Mouse (Mus musculus): ENCODE results near the gene Srrm2. TPM values are rescaled to one million over a fixed set of nuclear protein-coding genes. Genes with fewer than 3 reads are reported as not detected.

The Srrm2 gene
- total RNA-seq (2017), result 281 and 303 TPM in 2 replicates

DNA sequence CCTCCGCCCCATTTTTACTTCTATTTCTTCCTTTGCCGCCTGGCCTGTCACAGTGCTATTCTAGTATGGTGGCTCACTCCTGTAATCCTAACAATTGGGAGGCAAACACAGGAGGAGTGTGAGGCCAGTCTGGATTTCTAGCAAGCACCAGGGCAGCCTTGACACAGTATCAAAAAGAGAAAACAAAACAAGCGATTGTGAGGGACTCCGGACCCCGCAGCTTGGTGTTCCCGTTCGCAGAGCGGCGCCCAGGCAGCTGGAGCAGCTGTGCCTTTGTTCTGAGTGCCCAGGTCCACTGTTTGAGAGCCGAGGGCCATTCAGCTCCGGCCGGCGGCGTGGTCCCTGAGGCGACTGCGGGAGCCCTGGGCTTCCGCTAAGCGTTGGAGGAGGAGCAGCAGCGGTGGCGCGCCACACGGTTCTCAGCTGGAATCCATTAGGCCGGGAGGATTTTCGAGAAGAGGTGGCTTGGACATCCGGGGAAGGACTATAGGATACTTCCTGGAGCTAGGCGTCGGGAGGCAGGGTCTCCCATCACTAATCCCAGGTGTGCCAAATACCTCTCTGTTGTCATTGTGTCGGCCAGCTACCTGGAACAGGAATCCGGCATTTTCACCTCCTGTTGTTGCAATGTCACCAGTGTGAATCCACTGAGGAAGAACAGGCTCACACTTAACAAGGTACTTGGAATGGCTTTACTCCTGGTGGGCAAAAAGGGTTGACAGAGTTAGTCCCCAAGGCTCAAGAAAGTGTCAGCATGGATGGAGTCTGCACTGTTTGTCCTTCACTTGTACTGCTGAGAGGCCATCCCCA lies at the start of gene Srrm2:
Gene Srrm2 (plus strand): TSS at position 264 of the 810 bp plus-strand sequence.
- ATAC-seq (ENCODE audit: extremely low read depth, insufficient number of reproducible peaks, low FRiP score, poor library complexity, severe bottlenecking), result peak; percentile 47; the same call in 1 of the 2 replicates

DNA sequence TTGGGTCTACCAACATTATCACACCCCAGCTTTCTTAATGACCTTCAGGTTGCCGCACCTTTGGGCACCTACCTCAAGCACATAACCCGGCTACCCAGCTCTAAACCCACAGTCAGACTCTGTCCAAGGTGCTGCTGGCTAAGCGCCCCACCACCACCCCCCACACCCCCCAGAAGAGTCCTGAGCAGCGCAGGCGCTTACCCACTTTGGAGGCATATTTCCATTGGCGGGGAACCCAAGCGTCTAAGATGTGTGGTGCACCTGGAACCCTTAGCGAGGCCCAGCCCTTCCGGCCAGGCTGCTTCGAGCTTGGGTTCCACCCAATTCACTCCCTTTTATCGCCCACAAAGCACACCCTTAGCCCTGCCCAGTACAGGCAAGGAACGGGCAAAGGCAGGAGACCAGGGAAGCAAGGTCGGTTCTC lies 49.7 kb upstream of the Srrm2 start, which contains the start of gene Paqr4:
Gene Paqr4 (minus strand): TSS at position 270 of the 424 bp plus-strand sequence.
- no peak for ATAC-seq (ENCODE audit: extremely low read depth, insufficient number of reproducible peaks, low FRiP score, poor library complexity, severe bottlenecking)

DNA sequence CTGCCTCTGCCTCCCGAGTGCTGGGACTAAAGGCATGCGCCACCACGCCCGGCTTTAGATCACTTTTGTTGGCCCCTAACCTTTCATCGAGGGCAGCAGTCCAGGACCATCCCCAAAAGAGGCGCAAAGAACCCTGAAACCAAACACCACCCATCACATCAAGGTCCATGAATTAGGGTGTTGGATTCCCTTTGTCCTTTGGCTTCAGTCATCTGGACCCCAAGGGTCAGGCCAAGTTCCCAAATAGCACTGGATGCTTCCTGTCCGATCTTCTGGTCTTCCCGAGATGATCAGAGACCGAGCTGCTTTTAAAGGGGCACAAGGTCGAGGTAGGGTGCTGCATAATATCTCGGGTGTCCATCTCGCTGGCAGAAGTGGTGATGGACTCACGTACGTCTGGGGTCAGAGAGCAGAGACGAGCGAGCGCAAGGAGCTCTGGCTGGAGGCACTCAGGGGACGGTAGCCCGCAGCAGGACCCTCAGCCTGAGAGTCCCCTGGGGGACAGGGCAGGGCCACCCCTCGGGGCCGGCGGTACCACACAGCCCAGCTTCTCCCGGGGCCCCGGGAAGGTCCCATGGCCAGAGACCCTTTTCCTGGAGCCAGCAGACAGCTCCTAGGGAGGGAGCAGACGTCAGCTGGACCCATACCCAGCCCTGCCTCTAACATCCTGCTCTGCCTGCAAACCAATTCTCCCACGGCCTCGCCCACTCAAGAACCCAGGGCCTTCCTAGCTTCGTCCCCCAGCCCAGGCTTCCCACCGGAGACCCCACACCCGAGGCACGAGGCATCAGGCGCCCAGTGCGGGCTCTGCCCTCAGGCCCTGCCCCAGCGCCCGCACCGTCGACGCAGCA lies 48.7 kb upstream of the Srrm2 start:
- ATAC-seq (ENCODE audit: extremely low read depth, insufficient number of reproducible peaks, low FRiP score, poor library complexity, severe bottlenecking), result no peak

DNA sequence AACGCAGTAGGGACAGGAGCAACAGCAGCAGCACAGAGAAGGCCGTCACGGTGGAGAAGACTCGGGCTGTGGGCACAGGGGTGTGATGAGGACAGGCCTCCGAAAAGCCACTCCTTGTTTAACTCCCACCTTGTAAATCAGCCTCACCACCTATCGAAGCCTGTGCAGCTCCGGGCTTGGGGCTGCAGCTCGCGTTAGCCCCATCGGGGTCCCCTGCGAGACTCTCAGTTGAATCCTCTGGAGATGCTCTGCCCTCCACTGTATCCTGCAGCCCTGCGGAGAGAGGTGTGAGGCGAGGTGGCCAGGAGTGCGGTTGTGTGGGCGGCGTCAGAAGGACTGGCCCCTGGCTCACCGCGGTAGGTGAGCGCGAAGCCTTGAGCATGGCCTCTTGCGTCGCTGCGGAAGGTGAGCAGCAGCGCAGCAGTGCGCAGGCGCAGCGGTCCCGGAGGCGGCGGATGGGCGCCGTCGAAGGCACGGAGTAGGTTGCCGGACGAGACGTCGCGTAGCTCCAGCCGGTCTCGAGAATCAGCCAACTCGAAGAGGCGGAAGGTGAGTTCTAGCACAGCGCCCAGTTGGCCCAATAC lies 48.0 kb upstream of the Srrm2 start:
- ATAC-seq (ENCODE audit: extremely low read depth, insufficient number of reproducible peaks, low FRiP score, poor library complexity, severe bottlenecking), result no peak

DNA sequence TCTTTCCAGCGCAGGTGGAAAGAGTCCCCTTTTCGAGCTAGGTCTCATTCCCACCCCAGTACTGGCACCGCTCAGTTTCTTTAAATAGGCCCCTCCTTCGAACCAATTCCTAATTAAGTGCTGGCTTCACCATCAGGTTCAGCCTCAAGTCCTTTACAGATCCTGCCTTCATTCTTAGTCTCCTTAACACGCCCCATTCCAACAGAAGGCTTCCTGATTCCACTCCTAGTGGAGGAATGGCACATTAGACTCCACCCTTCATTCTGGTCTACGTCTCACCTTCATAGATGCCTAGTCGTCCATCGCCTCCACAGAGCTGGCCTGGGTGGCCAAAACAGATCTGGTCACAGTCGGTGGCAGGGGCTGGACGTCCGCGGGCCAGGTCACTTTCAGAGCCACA lies 47.4 kb upstream of the Srrm2 start:
- ATAC-seq (ENCODE audit: extremely low read depth, insufficient number of reproducible peaks, low FRiP score, poor library complexity, severe bottlenecking), result no peak

GRCm38 (mm10) chr17:23744076-23744475 lies 46.3 kb upstream of the Srrm2 start:
- ATAC-seq (ENCODE audit: extremely low read depth, insufficient number of reproducible peaks, low FRiP score, poor library complexity, severe bottlenecking), result no peak

DNA sequence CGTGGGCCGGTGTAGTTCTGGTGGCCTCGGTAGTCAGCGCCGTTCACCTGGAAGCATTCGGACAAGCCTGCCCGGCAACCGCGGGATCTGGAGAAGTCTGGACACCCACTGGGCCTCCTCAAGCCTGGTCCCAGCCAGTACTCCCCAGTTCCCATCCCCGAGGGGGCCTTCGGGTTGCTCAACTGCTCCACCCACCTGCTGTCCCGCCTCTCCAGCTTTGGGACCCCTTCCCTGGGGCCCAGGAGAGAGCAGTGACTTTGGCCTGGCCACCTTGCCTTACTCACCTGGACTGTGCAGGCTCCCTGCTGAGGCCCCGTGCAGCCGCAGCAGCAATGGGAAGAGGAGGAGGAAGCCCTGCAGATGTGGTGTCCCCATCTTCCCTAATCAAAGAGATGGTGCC lies 45.7 kb upstream of the Srrm2 start:
- no peak for ATAC-seq (ENCODE audit: extremely low read depth, insufficient number of reproducible peaks, low FRiP score, poor library complexity, severe bottlenecking)

DNA sequence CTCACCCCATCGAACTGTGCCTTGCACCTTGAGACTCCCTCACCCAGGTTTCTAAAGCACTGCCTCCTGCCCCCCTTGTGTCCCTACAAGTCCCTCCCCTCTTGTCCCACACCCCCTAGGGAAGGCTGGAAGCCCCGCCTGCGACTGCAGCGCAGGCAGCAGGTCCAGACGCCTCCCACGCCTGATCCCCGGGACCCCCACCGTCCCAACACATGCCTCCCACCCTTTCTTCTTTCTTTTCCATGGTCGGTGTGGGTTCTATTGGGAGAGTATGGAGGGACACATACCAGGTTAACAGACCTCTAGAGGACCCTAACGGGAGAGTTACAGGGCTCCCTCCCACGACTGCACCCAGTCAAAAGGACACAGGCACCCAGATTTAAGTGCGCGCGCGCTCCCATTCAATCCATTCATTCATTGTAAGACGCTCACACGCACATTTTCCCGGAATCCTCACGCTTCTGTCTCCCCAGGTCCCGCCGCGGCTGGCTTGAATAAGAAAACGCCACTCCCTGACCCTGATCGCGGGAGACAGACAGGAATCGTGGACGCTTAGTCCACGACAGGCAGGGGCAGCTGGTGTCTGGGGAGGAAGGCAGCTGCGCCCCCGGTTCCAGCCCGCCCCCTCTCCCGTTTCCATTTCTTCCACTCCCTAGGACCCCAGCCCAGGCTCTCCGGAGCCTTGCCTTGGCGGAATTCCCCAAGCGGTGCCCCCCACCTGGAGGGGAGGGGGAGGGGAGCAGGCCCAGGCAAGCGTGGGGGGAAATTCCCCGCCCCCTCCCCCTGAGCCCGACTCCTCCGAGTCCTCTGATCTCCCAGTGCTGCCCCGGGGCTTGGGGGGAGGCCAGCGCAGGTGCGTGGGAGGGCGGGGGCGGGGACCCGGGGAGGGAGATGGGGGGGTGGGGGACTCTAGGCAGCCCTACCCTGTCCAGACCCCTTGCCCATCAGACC lies 44.8 kb upstream of the Srrm2 start, which contains the start of gene Kremen2:
Gene Kremen2 (minus strand): TSS at position 533 of the 951 bp plus-strand sequence.
- ATAC-seq (ENCODE audit: extremely low read depth, insufficient number of reproducible peaks, low FRiP score, poor library complexity, severe bottlenecking), result no peak

DNA sequence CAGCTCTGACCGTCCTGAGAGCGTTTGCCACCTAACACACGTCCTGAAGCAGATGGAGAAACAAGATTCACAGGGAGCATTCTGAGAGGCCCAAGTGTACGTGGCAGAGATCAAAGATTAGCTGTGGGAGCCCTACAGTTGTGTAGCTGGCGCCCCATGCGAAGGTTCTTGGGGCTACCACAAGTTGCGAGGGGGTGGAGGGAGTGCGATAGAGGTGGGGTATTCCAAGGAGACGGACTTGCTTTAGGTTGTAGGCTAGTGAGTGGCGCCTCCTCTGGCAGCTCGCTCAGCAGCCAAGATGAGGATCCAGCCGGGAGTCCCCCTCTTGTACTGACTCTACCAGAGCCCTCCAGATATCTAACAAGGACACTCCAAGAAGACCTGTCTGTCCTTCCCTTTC lies 44.0 kb upstream of the Srrm2 start:
- ATAC-seq (ENCODE audit: extremely low read depth, insufficient number of reproducible peaks, low FRiP score, poor library complexity, severe bottlenecking), result no peak

DNA sequence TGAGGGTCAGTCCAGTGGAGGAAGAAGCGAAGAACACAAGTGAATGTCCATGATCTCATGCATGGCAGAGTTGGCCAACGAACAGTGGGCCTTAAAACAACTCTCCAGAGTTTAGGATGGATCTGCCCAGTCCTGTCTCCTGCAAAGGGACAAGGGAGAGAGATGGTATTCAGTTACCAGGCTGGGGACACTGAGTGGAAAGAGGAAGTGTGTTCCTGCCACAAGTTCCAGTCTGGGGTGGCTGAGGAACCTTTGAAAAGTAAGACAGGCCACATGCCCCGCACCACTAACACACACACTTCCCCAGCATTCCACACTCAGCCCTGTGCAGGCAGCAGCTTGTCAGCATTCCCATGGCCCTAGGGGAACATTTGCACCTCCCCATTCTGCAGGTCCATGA lies 43.6 kb upstream of the Srrm2 start:
- ATAC-seq (ENCODE audit: extremely low read depth, insufficient number of reproducible peaks, low FRiP score, poor library complexity, severe bottlenecking), result no peak

- ATAC-seq (ENCODE audit: extremely low read depth, insufficient number of reproducible peaks, low FRiP score, poor library complexity, severe bottlenecking), result no peak
These were observed 42.9 kb upstream of the Srrm2 start for GRCm38 (mm10) chr17:23747471-23747870.

DNA sequence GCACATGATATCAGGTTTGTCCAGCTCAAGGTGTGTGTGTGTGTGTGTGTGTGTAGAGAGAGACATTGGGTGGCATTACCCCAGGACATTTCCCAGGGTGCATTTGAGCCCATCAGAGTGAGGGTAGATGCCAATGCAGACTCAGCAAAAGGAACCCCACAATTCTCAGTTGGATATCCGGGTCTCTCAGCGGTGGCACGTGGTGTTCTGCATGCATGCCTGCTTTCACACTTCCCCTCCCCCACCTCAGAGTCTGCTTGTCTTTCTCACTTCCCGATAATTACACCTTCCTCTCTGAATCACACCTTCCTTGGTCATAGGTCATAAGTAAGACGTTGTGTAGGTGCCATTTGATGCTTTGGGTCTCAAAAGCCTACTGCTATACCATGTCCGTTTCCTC lies 42.3 kb upstream of the Srrm2 start:
- peak; percentile 38; the same call in 1 of the 2 replicates for ATAC-seq (ENCODE audit: extremely low read depth, insufficient number of reproducible peaks, low FRiP score, poor library complexity, severe bottlenecking)

DNA sequence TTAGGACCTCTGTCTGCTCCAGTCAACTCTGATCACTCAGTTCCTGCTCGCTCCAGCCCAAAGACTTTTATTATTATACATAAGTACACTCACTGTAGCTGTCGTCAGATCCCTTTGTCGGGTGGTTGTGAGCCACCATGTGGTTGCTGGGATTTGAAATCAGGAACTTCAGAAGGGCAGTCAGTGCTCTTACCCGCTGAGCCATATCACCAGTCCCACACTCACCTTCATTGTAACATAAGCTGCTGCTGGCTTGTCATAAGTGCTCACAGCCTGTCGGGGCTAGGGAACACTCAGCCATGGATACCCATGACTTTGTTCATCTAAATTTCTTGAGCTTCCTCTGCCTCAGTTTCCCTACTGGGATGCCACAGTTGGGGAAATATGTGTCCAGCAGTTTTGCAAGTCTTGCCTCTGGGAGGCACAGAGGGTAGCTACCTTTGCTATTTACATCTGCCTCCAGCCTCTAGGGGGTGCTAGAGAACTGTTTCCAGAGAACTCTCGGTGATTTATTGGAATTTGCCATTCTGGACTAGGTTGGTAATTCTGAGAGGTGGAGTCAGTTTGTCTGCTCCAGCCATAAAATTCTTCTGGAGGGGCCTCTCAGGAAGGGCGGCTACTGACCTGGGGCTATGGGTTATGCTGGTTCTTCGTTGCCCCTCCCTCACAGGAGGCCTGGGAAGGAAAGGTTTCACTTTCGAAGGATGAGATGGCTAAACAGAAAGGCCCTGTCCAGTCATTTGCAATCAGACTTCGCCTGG lies 41.5 kb upstream of the Srrm2 start:
- peak; percentile 45; the same call in 1 of the 2 replicates for ATAC-seq (ENCODE audit: extremely low read depth, insufficient number of reproducible peaks, low FRiP score, poor library complexity, severe bottlenecking)

GRCm38 (mm10) chr17:23749400-23750191 lies 40.7 kb upstream of the Srrm2 start:
- ATAC-seq (ENCODE audit: extremely low read depth, insufficient number of reproducible peaks, low FRiP score, poor library complexity, severe bottlenecking), result no peak

DNA sequence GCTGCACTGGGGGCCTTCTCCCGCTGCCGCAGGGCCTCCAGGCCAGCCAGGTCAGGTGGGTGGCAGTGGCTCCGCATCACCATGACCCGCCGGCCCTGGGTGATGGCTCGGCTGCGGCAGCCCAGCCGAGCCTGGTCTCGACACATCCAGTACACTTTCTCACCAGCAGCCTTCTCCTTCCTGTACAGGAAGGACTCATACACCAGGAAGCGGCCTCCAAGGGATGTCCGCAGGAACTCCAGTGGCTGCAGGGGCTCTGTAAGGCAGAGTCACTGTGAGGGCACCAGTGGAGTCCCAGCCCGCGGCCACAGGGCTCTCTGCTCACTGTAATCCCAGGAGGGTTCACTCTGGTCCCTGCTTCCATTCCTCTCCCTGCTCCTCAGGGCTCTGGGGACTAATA lies 34.6 kb upstream of the Srrm2 start:
- no peak for ATAC-seq (ENCODE audit: extremely low read depth, insufficient number of reproducible peaks, low FRiP score, poor library complexity, severe bottlenecking)

- ATAC-seq (ENCODE audit: extremely low read depth, insufficient number of reproducible peaks, low FRiP score, poor library complexity, severe bottlenecking), result no peak
These were observed 32.8 kb upstream of the Srrm2 start for GRCm38 (mm10) chr17:23757581-23757980.

DNA sequence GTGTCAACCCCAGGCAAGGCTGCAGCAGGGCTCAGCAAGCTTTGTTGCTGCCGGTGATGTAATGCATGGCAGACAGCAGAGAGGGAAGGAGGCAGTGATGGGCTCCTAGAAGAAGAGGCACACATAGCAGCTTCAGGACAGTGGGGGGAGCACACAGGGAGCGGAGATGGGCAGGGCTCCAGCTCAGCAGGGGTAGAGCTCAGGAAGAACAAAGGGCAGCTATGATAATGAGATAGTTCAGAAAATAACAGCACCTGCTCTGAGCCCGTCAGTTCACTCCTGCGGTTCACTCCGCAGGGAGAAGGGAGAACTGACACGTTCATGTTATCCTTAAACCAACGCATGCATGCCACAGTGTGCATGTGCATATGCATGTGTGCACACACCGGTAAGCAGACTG lies 31.5 kb upstream of the Srrm2 start:
- no peak for ATAC-seq (ENCODE audit: extremely low read depth, insufficient number of reproducible peaks, low FRiP score, poor library complexity, severe bottlenecking)

Data from neutrophil, adult 5-6 weeks (primary cell).